Mouse (Mus musculus): ENCODE results near the gene Ncoa4. TPM values are rescaled to one million over a fixed set of nuclear protein-coding genes. Genes with fewer than 3 reads are reported as not detected.
"Not testable (repeated sequence)": the region's sequence is repeated elsewhere in the genome, so short reads cannot be mapped to it uniquely, and the experiment has no call there.

Ncoa4 gene
- polyA plus RNA-seq, 1 experiment from 2014 or later, result 106 TPM

DNA sequence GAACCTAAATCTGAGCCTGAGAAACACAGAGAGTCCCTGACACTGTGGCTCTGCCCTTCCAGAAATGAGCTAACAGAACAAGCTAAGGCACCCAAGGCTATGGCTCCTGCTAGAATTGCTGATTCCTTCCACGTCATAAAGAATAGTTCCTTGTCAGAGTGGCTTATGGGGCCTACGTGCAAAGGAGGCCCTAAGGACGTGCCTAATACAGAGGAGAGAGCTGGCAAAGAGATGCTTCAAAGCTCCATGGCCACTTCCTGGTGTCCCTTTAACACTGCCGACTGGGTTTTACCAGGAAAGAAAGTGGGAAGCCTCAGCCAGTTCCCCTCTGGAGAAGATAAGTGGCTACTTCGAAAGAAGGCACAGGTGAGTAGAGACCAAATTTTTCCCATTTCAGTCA, 16.9 kb downstream of the Ncoa4 start:
- H3K4me1 ChIP-seq (ENCODE audit: control insufficient read depth, insufficient read depth, low read length); H3K9ac ChIP-seq (ENCODE audit: low read depth, low read length); H3K9me3 ChIP-seq (ENCODE audit: control insufficient read depth, low read length); H3K4me2 ChIP-seq (replicated peaks; ENCODE audit: low read depth, low read length); H3K27me3 ChIP-seq (ENCODE audit: control insufficient read depth, insufficient read depth, low read length); ATAC-seq (ENCODE audit: low FRiP score, low TSS enrichment); H3K27ac ChIP-seq (ENCODE audit: low read depth, low read length); H3K4me3 ChIP-seq (ENCODE audit: low read length): not testable (repeated sequence)
- H3K36me3 ChIP-seq (ENCODE audit: control insufficient read depth, insufficient read depth, low read length), result peaks cover 54% of the 10 kb centered on the region
- WGBS, result 91% methylated on average over 4 of the region's 5 CpGs

DNA sequence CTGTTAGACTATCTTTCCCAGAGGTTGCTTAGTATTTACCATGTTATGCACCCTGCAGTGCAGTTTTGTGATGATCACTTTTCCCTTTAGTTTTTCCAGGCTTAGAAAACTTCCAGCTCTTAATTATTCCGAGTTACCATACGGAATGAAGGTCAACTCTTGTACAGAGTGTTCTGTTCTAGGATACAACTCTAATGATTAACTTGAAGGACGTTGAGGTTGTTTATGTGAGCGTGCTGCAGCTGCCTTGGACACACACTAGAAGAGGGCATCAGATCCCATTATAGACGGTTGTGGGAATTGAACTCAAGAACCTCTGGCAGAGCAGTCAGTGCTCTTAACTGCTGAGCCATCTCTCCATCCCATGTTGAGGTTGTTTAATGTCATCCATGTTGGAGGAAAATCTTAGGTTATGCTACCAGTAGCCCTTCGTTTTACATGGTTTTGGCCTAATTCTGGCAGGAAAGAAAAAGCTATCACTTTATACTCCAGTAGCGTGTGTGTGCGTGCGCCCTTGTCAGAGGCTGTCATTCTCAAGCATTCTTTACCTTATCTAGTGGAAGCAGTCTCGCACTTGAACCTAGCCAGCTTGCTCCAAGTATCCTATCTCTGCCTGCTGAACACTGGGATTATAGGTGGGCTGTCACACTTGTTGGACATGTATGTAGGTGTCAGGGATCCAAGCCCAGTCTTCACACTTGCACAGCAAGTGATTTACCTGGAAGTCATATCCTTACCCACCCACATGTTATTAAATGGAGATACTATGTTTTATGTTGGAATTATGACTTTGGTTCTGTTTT, 19.9 kb downstream of the Ncoa4 start:
- peaks cover 62% of the 10 kb centered on the region for H3K36me3 ChIP-seq (ENCODE audit: control insufficient read depth, insufficient read depth, low read length)
- WGBS, result 89% methylated on average over 10 of the region's 10 CpGs
- ATAC-seq (ENCODE audit: low FRiP score, low TSS enrichment), result no peak

DNA sequence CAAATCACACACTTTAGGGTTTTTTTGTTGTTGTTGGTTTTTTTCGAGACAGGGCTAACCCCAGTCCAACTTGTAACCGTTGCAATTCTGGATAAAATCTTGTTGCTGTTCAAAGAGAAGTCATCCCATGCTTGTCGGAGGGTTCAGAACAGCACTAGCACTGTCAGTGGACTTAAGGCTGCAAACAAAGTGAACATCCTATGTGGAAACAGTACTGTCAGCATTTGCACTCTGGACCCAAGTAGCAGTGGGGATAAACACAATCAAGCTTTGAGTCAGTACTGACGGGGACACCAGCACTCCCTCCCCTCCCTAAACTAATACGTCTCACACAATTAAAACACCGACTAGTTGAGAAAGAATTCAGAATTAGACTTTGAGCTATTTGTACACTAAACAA, 21.2 kb downstream of the Ncoa4 start:
- Histone ChIP-seq H3K9me3 (ENCODE audit: control insufficient read depth, low read length) (no peaks in the 10 kb centered on the region), H3K4me3 (ENCODE audit: low read length) (no peak overlapping the region), H3K27me3 (ENCODE audit: control insufficient read depth, insufficient read depth, low read length) (no peaks in the 10 kb centered on the region), H3K9ac (ENCODE audit: low read depth, low read length) (no peak overlapping the region), H3K4me1 (ENCODE audit: control insufficient read depth, insufficient read depth, low read length) (no peaks in the 10 kb centered on the region), H3K4me2 (replicated peaks; ENCODE audit: low read depth, low read length) (no peak overlapping the region), H3K36me3 (ENCODE audit: control insufficient read depth, insufficient read depth, low read length) (peaks cover 65% of the 10 kb centered on the region), H3K27ac (ENCODE audit: low read depth, low read length) (no peak overlapping the region)
- no peak for ATAC-seq (ENCODE audit: low FRiP score, low TSS enrichment)
- 89% methylated on average over 6 of the region's 6 CpGs for WGBS

More for the DNA sequence above, 19.9 kb downstream of the Ncoa4 start:
- H3K4me1 ChIP-seq (ENCODE audit: control insufficient read depth, insufficient read depth, low read length), result no peaks in the 10 kb centered on the region
- H3K27me3 ChIP-seq (ENCODE audit: control insufficient read depth, insufficient read depth, low read length), result no peaks in the 10 kb centered on the region
- no peaks in the 10 kb centered on the region for H3K9me3 ChIP-seq (ENCODE audit: control insufficient read depth, low read length)
- no peak overlapping the region for H3K9ac ChIP-seq (ENCODE audit: low read depth, low read length)
- no peak overlapping the region for H3K27ac ChIP-seq (ENCODE audit: low read depth, low read length)
- no peak overlapping the region for H3K4me2 ChIP-seq (replicated peaks; ENCODE audit: low read depth, low read length)
- no peak overlapping the region for H3K4me3 ChIP-seq (ENCODE audit: low read length)

DNA sequence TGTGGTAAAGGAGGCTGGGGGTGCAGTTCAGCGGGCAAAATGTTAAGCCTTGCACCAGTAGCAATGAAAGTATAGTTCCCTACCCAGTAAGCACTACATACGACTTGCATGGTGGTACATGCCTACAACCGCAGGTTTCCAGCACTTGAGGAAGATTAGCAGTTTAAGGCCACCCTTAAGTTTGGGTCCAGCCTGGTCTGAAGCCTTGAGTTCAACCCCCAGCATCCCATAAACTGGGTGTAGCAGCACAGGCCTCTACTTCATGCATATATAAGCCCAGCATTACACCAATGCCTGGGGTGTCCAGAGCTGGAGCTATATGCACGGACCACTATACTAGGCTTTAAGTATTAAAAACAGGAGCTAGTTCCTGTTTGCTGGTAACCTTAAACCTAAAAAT, 24.2 kb downstream of the Ncoa4 start:
- H3K4me3 ChIP-seq (ENCODE audit: low read length), result no peak overlapping the region
- no peak for ATAC-seq (ENCODE audit: low FRiP score, low TSS enrichment)
- no peaks in the 10 kb centered on the region for H3K27me3 ChIP-seq (ENCODE audit: control insufficient read depth, insufficient read depth, low read length)
- peaks cover 89% of the 10 kb centered on the region for H3K36me3 ChIP-seq (ENCODE audit: control insufficient read depth, insufficient read depth, low read length)
- no peak overlapping the region for H3K9ac ChIP-seq (ENCODE audit: low read depth, low read length)
- no peaks in the 10 kb centered on the region for H3K4me1 ChIP-seq (ENCODE audit: control insufficient read depth, insufficient read depth, low read length)
- H3K9me3 ChIP-seq (ENCODE audit: control insufficient read depth, low read length), result no peaks in the 10 kb centered on the region
- H3K27ac ChIP-seq (ENCODE audit: low read depth, low read length), result no peak overlapping the region
- 97% methylated on average over 4 of the region's 4 CpGs for WGBS
- H3K4me2 ChIP-seq (replicated peaks; ENCODE audit: low read depth, low read length), result no peak overlapping the region

DNA sequence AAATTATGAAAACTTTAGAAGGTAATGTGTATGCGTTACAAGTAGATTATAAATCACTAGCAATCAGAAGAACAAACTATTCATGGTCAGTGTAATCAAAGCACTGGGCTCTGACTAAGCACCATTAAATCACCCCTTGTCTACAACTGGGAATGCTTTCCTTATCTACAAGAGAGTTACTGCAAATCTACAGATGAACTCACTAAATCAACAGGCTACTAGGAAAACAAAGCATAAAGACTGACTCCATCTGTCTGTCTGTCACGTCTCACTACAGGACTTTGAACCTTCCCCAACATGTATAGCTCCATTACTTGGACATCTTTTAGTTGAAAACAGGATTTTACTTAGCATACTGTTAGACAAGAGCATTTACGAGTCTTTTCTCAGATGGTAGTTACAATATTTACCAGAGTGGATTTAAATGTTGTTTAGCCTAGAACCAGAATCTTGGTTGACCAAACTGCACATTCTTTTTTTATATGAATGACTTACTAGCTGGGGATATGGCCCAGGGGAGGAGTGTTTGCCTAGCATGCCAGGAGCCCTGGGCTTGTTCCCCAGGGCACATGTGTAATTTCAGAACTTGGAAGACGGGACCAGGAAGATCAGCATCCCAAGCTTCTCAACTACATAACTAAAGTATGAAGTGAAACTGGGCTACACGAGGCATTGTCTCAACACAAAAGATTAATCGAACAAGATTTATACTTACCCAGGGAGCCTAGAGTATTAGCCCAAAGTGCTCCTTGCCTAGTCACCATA, 31.1 kb downstream of the Ncoa4 start:
- Histone ChIP-seq H3K27me3 (ENCODE audit: control insufficient read depth, insufficient read depth, low read length) (no peaks in the 10 kb centered on the region), H3K9ac (ENCODE audit: low read depth, low read length) (no peak overlapping the region), H3K4me2 (replicated peaks; ENCODE audit: low read depth, low read length) (no peak overlapping the region), H3K9me3 (ENCODE audit: control insufficient read depth, low read length) (no peaks in the 10 kb centered on the region), H3K36me3 (ENCODE audit: control insufficient read depth, insufficient read depth, low read length) (peaks cover 75% of the 10 kb centered on the region), H3K4me3 (ENCODE audit: low read length) (no peak overlapping the region), H3K27ac (ENCODE audit: low read depth, low read length) (no peak overlapping the region; the same call in 1 of the 2 replicates), H3K4me1 (ENCODE audit: control insufficient read depth, insufficient read depth, low read length) (no peaks in the 10 kb centered on the region)
- ATAC-seq (ENCODE audit: low FRiP score, low TSS enrichment), result no peak
- WGBS, result 71% methylated on average over 6 of the region's 6 CpGs

DNA sequence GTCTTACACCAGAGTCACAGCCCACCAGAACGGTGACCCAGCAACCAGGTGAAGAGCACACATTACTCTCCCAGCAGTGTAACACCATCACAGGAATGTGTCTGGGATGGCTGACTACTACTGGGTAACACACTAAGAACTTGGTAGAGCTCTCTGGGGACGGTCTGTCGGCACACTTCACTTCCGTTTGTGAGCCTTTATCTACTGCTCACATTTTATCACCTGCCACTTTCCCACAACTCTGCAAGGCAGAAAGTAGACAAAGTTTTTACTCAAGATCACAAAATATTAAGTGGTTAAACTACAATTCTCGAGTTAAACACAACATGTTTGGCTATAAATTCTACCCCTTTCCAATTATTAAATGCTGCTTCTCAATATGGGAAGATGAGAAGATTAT, 32.3 kb downstream of the Ncoa4 start:
- Histone ChIP-seq H3K27ac (ENCODE audit: low read depth, low read length) (no peak overlapping the region), H3K4me3 (ENCODE audit: low read length) (no peak overlapping the region), H3K36me3 (ENCODE audit: control insufficient read depth, insufficient read depth, low read length) (peaks cover 70% of the 10 kb centered on the region)

GRCm38 (mm10) chr14:32192437-32192836, 32.8 kb downstream of the Ncoa4 start:
- H3K27me3 ChIP-seq (ENCODE audit: control insufficient read depth, insufficient read depth, low read length), result no peaks in the 10 kb centered on the region
- no peak for ATAC-seq (ENCODE audit: low FRiP score, low TSS enrichment)
- H3K9ac ChIP-seq (ENCODE audit: low read depth, low read length), result no peak overlapping the region
- H3K4me3 ChIP-seq (ENCODE audit: low read length), result no peak overlapping the region
- no peak overlapping the region for H3K4me2 ChIP-seq (replicated peaks; ENCODE audit: low read depth, low read length)
- no peaks in the 10 kb centered on the region for H3K4me1 ChIP-seq (ENCODE audit: control insufficient read depth, insufficient read depth, low read length)
- H3K36me3 ChIP-seq (ENCODE audit: control insufficient read depth, insufficient read depth, low read length), result peaks cover 70% of the 10 kb centered on the region
- H3K27ac ChIP-seq (ENCODE audit: low read depth, low read length), result no peak overlapping the region
- H3K9me3 ChIP-seq (ENCODE audit: control insufficient read depth, low read length), result no peaks in the 10 kb centered on the region
- WGBS, result 52% methylated on average over 3 of the region's 3 CpGs

More for the DNA sequence above, 32.3 kb downstream of the Ncoa4 start:
- H3K4me1 ChIP-seq (ENCODE audit: control insufficient read depth, insufficient read depth, low read length), result no peaks in the 10 kb centered on the region
- no peak overlapping the region for H3K4me2 ChIP-seq (replicated peaks; ENCODE audit: low read depth, low read length)
- WGBS, result 90% methylated on average over 5 of the region's 5 CpGs
- H3K9me3 ChIP-seq (ENCODE audit: control insufficient read depth, low read length), result no peaks in the 10 kb centered on the region
- H3K9ac ChIP-seq (ENCODE audit: low read depth, low read length), result no peak overlapping the region
- ATAC-seq (ENCODE audit: low FRiP score, low TSS enrichment), result no peak
- H3K27me3 ChIP-seq (ENCODE audit: control insufficient read depth, insufficient read depth, low read length), result no peaks in the 10 kb centered on the region

DNA sequence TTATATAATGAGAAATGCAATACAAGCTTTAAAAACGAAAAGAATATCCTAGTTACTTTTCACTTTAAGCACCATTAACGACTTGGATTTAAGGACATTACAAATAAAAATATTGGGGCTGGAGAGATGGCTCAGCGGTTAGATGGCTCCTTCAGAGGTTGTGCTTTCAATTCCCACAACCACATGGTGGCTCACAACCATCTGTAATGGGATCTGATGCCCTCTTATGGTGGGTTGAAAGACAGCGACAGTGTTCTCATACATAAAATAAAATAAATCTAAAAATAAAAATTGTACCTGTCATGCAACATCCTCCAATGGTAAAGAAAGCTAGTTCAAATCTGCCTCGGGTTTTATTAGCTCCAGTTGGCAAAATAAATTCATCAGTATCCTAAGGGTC, 33.9 kb downstream of the Ncoa4 start:
- not testable (repeated sequence) for ATAC-seq (ENCODE audit: low FRiP score, low TSS enrichment)
- WGBS, result 86% methylated on average over 5 of the region's 5 CpGs

DNA sequence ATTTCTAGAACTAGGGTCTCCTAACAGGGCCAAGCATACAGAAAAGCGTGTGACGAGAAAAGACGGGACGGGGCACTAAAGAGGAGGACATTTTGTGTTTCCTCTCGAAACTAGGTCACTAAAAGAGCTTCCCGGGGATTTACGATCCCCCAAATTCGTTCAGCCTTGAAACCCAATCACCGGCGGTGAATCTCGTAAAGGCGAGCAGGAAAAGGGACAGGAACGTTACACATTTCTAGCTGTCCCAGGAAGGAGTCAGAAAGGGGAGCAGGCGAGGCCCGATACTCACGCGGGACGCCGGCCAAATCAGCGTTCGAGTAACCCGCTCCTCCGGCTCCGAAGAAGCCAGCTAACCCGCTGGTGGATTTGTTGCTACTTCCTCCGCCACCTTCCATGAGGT, 41.7 kb downstream of the Ncoa4 start:
- Histone ChIP-seq H3K4me3 (ENCODE audit: low read length) (peak overlapping the region; percentile 88), H3K9ac (ENCODE audit: low read depth, low read length) (peak overlapping the region; percentile 91), H3K4me2 (replicated peaks; ENCODE audit: low read depth, low read length) (peak overlapping the region; percentile 69), H3K4me1 (ENCODE audit: control insufficient read depth, insufficient read depth, low read length) (peaks cover 15% of the 10 kb centered on the region; the same call in 1 of the 2 replicates), H3K27me3 (ENCODE audit: control insufficient read depth, insufficient read depth, low read length) (no peaks in the 10 kb centered on the region), H3K9me3 (ENCODE audit: control insufficient read depth, low read length) (no peaks in the 10 kb centered on the region), H3K27ac (ENCODE audit: low read depth, low read length) (peak overlapping the region; percentile 62; the same call in 1 of the 2 replicates), H3K36me3 (ENCODE audit: control insufficient read depth, insufficient read depth, low read length) (peaks cover 26% of the 10 kb centered on the region)
- 1% methylated on average over 26 of the region's 26 CpGs for WGBS
- ATAC-seq (ENCODE audit: low FRiP score, low TSS enrichment), result peak; percentile 22; the same call in 1 of the 2 replicates

More for the DNA sequence above, 33.9 kb downstream of the Ncoa4 start:
- not testable (repeated sequence) for H3K4me2 ChIP-seq (replicated peaks; ENCODE audit: low read depth, low read length); H3K27me3 ChIP-seq (ENCODE audit: control insufficient read depth, insufficient read depth, low read length); H3K9ac ChIP-seq (ENCODE audit: low read depth, low read length); H3K4me1 ChIP-seq (ENCODE audit: control insufficient read depth, insufficient read depth, low read length); H3K27ac ChIP-seq (ENCODE audit: low read depth, low read length); H3K4me3 ChIP-seq (ENCODE audit: low read length); H3K9me3 ChIP-seq (ENCODE audit: control insufficient read depth, low read length)
- H3K36me3 ChIP-seq (ENCODE audit: control insufficient read depth, insufficient read depth, low read length), result peaks cover 68% of the 10 kb centered on the region

Measured in kidney, embryonic 14.5 days (tissue).